Mouse (Mus musculus): ENCODE results near the gene C1galt1c1. TPM values are rescaled to one million over a fixed set of nuclear protein-coding genes. Genes with fewer than 3 reads are reported as not detected.

C1galt1c1 gene
- total and polyA plus RNA-seq, 2 experiments from 2014 or later: 10.4 to 24.9 TPM

DNA sequence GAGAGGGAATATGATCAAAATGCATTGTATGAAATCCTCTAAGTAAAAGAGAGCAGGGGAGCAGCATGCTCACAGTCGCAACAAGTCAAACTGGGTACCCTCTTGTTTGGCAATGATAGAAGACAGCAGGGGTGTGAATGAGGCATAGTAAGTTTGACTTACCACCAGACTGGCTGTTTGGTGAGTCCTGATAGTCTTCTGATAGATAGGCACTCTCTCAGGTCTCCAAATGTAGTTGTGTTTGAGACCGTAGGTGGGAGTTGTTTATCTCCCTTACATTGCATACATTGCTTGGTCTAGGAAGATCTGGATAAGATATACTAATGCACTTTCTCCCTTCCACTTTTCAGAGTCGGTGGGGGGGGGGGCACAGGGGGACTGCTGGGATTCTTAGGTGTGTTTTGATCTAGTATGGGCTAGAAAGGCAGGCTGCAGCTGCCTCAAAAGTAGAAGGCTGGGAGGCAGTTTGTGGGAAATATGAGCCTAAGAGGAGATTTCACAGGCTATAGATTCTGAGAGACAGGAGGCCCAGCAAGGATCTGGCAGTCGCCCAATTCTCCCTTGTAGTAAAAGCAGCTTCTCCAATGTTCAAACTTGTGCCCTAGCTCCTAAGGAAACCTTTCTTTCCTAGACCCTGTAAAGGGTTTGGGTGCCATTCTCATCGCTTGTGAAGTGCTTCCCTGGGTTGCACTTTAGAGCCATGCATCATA, 41.6 kb downstream of the C1galt1c1 start:
- 56% methylated on average over 5 of the region's 5 CpGs for WGBS

DNA sequence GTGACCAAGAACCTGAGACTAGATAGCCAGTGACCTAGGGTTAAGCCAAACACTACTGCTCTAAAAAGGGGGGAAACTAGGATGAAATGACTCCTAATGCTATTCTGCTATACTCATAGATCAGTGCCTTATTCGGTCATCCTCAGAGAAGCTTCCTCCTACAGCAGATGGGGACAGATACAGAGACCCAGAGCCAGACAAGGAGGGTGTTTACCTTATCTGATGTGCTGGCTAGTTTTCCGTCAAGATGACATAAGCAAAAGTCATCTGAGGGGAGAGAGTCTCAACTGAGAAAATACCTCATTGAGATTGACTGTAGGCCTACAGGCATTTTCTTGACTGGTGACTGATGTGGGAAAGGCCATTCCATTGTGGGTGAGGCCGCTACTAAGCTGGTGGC, 43.1 kb downstream of the C1galt1c1 start:
- no peaks in the 10 kb centered on the region for H3K36me3 ChIP-seq (ENCODE audit: insufficient read depth, low read length)
- ATAC-seq (no peak), DNase-seq (ENCODE audit: low spot score) (no peak)
- H3K9me3 ChIP-seq (ENCODE audit: low read length): no peaks in the 10 kb centered on the region
- no peak overlapping the region for H3K9ac ChIP-seq (replicated peaks; ENCODE audit: low read length)
- 83% methylated on average over 3 of the region's 3 CpGs for whole genome bisulfite sequencing
- H3K27ac ChIP-seq: no peak overlapping the region
- no peak overlapping the region for H3K4me3 ChIP-seq (ENCODE audit: low read length)
- no peak overlapping the region for H3K4me2 ChIP-seq (ENCODE audit: low read depth, low read length)
- H3K27me3 ChIP-seq (ENCODE audit: insufficient read depth, low read length): no peaks in the 10 kb centered on the region
- H3K4me1 ChIP-seq (ENCODE audit: insufficient read depth, low read length): no peaks in the 10 kb centered on the region
- no peak for TF ChIP-seq CTCF (IDR thresholded peaks at IDR 0.05; ENCODE audit: low read depth)

More for the DNA sequence above, 41.6 kb downstream of the C1galt1c1 start:
- Histone ChIP-seq H3K4me1 (ENCODE audit: insufficient read depth, low read length) (no peaks in the 10 kb centered on the region), H3K4me2 (ENCODE audit: low read depth, low read length) (no peak overlapping the region), H3K9ac (replicated peaks; ENCODE audit: low read length) (no peak overlapping the region), H3K9me3 (ENCODE audit: low read length) (no peaks in the 10 kb centered on the region), H3K27me3 (ENCODE audit: insufficient read depth, low read length) (no peaks in the 10 kb centered on the region), H3K27ac (no peak overlapping the region), H3K36me3 (ENCODE audit: insufficient read depth, low read length) (no peaks in the 10 kb centered on the region), H3K4me3 (ENCODE audit: low read length) (no peak overlapping the region)
- TF ChIP-seq CTCF (IDR thresholded peaks at IDR 0.05; ENCODE audit: low read depth): no peak
- DNase-seq (ENCODE audit: low spot score): peak; percentile 5
- ATAC-seq: no peak

DNA sequence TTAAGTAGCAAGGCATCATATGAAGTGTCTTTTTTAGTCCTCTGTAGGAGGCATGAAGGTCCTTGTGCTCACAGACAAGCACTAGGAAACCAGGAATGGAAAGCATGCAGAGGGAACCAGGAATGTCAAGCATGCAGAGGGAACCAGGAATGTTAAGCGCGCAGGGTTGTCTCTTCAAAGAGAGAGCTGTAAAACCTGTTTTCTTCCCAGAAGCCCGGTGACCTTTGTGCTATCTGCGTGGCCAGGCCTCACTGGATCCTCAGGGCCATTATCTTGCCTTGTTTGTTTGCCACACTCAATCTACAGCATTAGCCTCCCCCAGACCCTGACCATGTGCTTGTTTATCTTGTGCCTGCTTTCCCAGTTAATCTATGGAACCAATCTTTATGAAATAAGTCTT, 45.1 kb downstream of the C1galt1c1 start:
- ATAC-seq: no peak
- H3K9me3 ChIP-seq (ENCODE audit: low read length): no peaks in the 10 kb centered on the region
- no peaks in the 10 kb centered on the region for H3K36me3 ChIP-seq (ENCODE audit: insufficient read depth, low read length)
- TF ChIP-seq CTCF (IDR thresholded peaks at IDR 0.05; ENCODE audit: low read depth): no peak
- 59% methylated on average over 4 of the region's 4 CpGs for WGBS
- H3K4me1 ChIP-seq (ENCODE audit: insufficient read depth, low read length): no peaks in the 10 kb centered on the region
- H3K4me3 ChIP-seq (ENCODE audit: low read length): no peak overlapping the region
- no peak for DNase-seq (ENCODE audit: low spot score)
- H3K9ac ChIP-seq (replicated peaks; ENCODE audit: low read length): no peak overlapping the region
- H3K27ac ChIP-seq: no peak overlapping the region
- H3K27me3 ChIP-seq (ENCODE audit: insufficient read depth, low read length): no peaks in the 10 kb centered on the region
- no peak overlapping the region for H3K4me2 ChIP-seq (ENCODE audit: low read depth, low read length)

DNA sequence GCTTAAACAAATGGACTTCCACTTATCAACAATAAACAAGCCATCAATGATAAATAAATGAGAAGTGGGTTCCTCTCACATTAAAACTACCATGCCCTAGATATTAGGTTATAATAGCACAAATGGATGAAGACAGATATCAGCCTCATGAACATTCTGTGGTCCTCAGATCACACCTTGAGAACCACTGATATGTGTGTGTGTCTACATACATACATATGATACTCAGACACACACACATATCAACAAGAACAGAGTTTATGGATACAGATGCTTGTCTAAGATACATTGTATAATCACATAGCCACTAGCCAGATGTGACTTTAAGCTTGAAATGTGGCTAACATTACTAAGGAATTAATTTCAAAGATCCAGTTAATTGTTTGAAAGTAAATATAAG, 51.6 kb downstream of the C1galt1c1 start:
- Histone ChIP-seq H3K27ac (no peak overlapping the region), H3K27me3 (ENCODE audit: insufficient read depth, low read length) (no peaks in the 10 kb centered on the region), H3K9ac (replicated peaks; ENCODE audit: low read length) (no peak overlapping the region), H3K4me1 (ENCODE audit: insufficient read depth, low read length) (no peaks in the 10 kb centered on the region), H3K9me3 (ENCODE audit: low read length) (no peaks in the 10 kb centered on the region), H3K36me3 (ENCODE audit: insufficient read depth, low read length) (no peaks in the 10 kb centered on the region), H3K4me3 (ENCODE audit: low read length) (no peak overlapping the region), H3K4me2 (ENCODE audit: low read depth, low read length) (no peak overlapping the region)
- TF ChIP-seq CTCF (IDR thresholded peaks at IDR 0.05; ENCODE audit: low read depth): no peak
- ATAC-seq (no peak), DNase-seq (ENCODE audit: low spot score) (no peak)

DNA sequence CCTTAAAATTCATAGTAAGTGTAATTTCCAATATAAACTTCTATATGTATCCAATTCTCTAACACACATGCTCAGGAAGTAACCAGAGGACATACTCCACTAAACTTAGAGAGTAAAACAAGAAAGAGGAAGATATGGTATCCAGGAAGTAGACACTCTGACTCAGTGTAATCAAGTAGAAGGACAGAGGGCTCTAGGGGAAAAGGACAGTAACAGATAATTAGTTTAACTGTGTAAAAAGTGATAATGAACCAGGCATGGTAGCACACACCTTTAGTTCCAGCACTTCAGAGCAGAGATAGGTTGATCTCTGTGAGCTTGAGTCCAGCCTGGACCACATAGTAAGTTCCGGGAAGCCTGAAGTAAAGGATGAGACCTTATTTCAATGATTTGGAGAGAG, 53.7 kb downstream of the C1galt1c1 start:
- no peak for ATAC-seq
- TF ChIP-seq CTCF (IDR thresholded peaks at IDR 0.05; ENCODE audit: low read depth): no peak
- no peak overlapping the region for H3K27ac ChIP-seq

More for the DNA sequence above, 53.7 kb downstream of the C1galt1c1 start:
- no peak for DNase-seq (ENCODE audit: low spot score)
- no peak overlapping the region for H3K9ac ChIP-seq (replicated peaks; ENCODE audit: low read length)
- H3K36me3 ChIP-seq (ENCODE audit: insufficient read depth, low read length): no peaks in the 10 kb centered on the region
- H3K27me3 ChIP-seq (ENCODE audit: insufficient read depth, low read length): no peaks in the 10 kb centered on the region
- no peaks in the 10 kb centered on the region for H3K4me1 ChIP-seq (ENCODE audit: insufficient read depth, low read length)
- H3K4me3 ChIP-seq (ENCODE audit: low read length): no peak overlapping the region
- H3K9me3 ChIP-seq (ENCODE audit: low read length): no peaks in the 10 kb centered on the region
- 96% methylated on average over 1 of the region's 1 CpGs for WGBS
- no peak overlapping the region for H3K4me2 ChIP-seq (ENCODE audit: low read depth, low read length)

Other genes with a start within 250 kb of the C1galt1c1 start
- gene Lamp2, start 178.6 kb downstream of the C1galt1c1 start, total RNA-seq (2014; rRNA removed): 56.5 and 64.3 TPM in 2 replicates
- gene Lamp2, start 178.6 kb downstream of the C1galt1c1 start, polyA plus RNA-seq (2015; fragmentation: Nextera tagmentation; extraction: Ambion mirVana): 79.8 and 84.8 TPM in 2 replicates
- 15.2 and 18.2 TPM in 2 replicates for gene Cul4b, start 58.9 kb downstream of the C1galt1c1 start, total RNA-seq (2014; rRNA removed)
- 16.8 and 17.1 TPM in 2 replicates for gene Cul4b, start 58.9 kb downstream of the C1galt1c1 start, polyA plus RNA-seq (2015; fragmentation: Nextera tagmentation; extraction: Ambion mirVana)
- 26.9 and 36.9 TPM in 2 replicates for gene Mcts1, start 34.5 kb downstream of the C1galt1c1 start, total RNA-seq (2014; rRNA removed)
- gene Mcts1, start 34.5 kb downstream of the C1galt1c1 start, polyA plus RNA-seq (2015; fragmentation: Nextera tagmentation; extraction: Ambion mirVana): 173 and 177 TPM in 2 replicates
- 0.10 TPM in 1 of 2 replicates, not detected in the other for gene 6030498E09Rik, start 137.6 kb upstream of the C1galt1c1 start, total RNA-seq (2014; rRNA removed)
- 0.25 TPM in 1 of 2 replicates, not detected in the other for gene 6030498E09Rik, start 137.6 kb upstream of the C1galt1c1 start, polyA plus RNA-seq (2015; fragmentation: Nextera tagmentation; extraction: Ambion mirVana)